Mouse (Mus musculus) fat pad, adult 2 months (tissue): ENCODE results near the gene Il18bp.
A peak's percentile ranks its signal among the peaks of the same experiment; 100 is the strongest.

Experiments used
- DNase-seq: peaks from one replicate; pipeline ENCODE4 v3.0.0-alpha.2; 2011; ENCODE audit warnings: low read depth, low spot score; ENCODE audit errors: extremely low read depth

Il18bp gene

GRCm38 (mm10) chr7:102006520-102006919 lies 12.0 kb downstream of the Il18bp start:
- DNase-seq, result no peak

- DNase-seq, result peak; percentile 71
These were observed 17.4 kb downstream of the Il18bp start for GRCm38 (mm10) chr7:102000921-102001630.

- DNase-seq, result no peak
These were observed 18.2 kb downstream of the Il18bp start for GRCm38 (mm10) chr7:102000296-102000695.

- no peak for DNase-seq
These were observed 18.9 kb downstream of the Il18bp start for GRCm38 (mm10) chr7:101999461-102000151.

- no peak for DNase-seq
These were observed 20.1 kb downstream of the Il18bp start for GRCm38 (mm10) chr7:101998194-101998927.

GRCm38 (mm10) chr7:101994241-101994640 lies 24.2 kb downstream of the Il18bp start:
- DNase-seq, result no peak

- DNase-seq, result no peak
These were observed 33.4 kb downstream of the Il18bp start for GRCm38 (mm10) chr7:101985081-101985480.

- DNase-seq, result no peak
These were observed 35.8 kb downstream of the Il18bp start for GRCm38 (mm10) chr7:101982735-101983134.

- DNase-seq, result no peak
These were observed 44.0 kb downstream of the Il18bp start for GRCm38 (mm10) chr7:101974505-101974904.

GRCm38 (mm10) chr7:101973730-101974129 lies 44.8 kb downstream of the Il18bp start:
- no peak for DNase-seq

GRCm38 (mm10) chr7:101971721-101972120 lies 46.8 kb downstream of the Il18bp start:
- no peak for DNase-seq

GRCm38 (mm10) chr7:101970821-101971461 lies 47.5 kb downstream of the Il18bp start:
- no peak for DNase-seq

GRCm38 (mm10) chr7:101970429-101970775 lies 48.1 kb downstream of the Il18bp start:
- DNase-seq, result no peak

GRCm38 (mm10) chr7:101969694-101970428 lies 48.6 kb downstream of the Il18bp start:
- DNase-seq, result no peak

- no peak for DNase-seq
These were observed 49.7 kb downstream of the Il18bp start for GRCm38 (mm10) chr7:101968751-101969150.

- DNase-seq, result no peak
These were observed 51.2 kb downstream of the Il18bp start for GRCm38 (mm10) chr7:101967256-101967655.

- no peak for DNase-seq
These were observed 52.9 kb downstream of the Il18bp start for GRCm38 (mm10) chr7:101965606-101966005.
